Mouse (Mus musculus) heart, embryonic 11.5 days (tissue): Measurements from ENCODE around the gene Prr13. TPM values are rescaled to one million over a fixed set of nuclear protein-coding genes. Genes with fewer than 3 reads are reported as not detected.

Experiments used
- ATAC-seq: fragments of 200-750 bp; cut with Nextera tagmentation; replicated peaks from 2 replicates; pipeline ENCODE4 v1.8.0; 2017; ENCODE audit warnings: moderate library complexity; ENCODE audit not compliant: insufficient number of reproducible peaks, low FRiP score, low TSS enrichment
- H3K27ac ChIP-seq: fragments of 300-500 bp; sonication (generic); 2 replicates; pipeline ENCODE4 v1.5.1; 2014; ENCODE audit warnings: mild to moderate bottlenecking, low read depth, low read length
- H3K27me3 ChIP-seq: fragments of 300-500 bp; sonication (generic); 2 replicates; pipeline ENCODE4 v1.6.1; 2014; ENCODE audit warnings: mild to moderate bottlenecking, low read length, mixed read lengths; ENCODE audit not compliant: control insufficient read depth, insufficient read depth
- H3K36me3 ChIP-seq: fragments of 300-500 bp; sonication (generic); 2 replicates; pipeline ENCODE4 v1.6.1; 2014; ENCODE audit warnings: mild to moderate bottlenecking, low read length, moderate library complexity, mixed read lengths; ENCODE audit not compliant: control insufficient read depth, insufficient read depth
- H3K4me1 ChIP-seq: fragments of 300-500 bp; sonication (generic); 2 replicates; pipeline ENCODE4 v1.6.1; 2014; ENCODE audit warnings: low read length; ENCODE audit not compliant: control insufficient read depth, insufficient read depth
- H3K4me2 ChIP-seq: fragments of 300-500 bp; sonication (generic); 2 replicates; pipeline ENCODE4 v1.6.1; 2014; ENCODE audit warnings: mild to moderate bottlenecking, moderate library complexity
- H3K4me3 ChIP-seq: fragments of 300-500 bp; sonication (generic); 2 replicates; pipeline ENCODE4 v1.5.1; 2014; ENCODE audit warnings: low read depth, low read length
- H3K9ac ChIP-seq: fragments of 300-500 bp; sonication (generic); 2 replicates; pipeline ENCODE4 v1.6.1; 2014; ENCODE audit warnings: mild to moderate bottlenecking, low read depth, low read length, moderate library complexity
- H3K9me3 ChIP-seq: fragments of 300-500 bp; sonication (generic); replicated peaks from 2 replicates; pipeline ENCODE4 v1.6.1; 2016; ENCODE audit warnings: low read length; ENCODE audit not compliant: control insufficient read depth
- WGBS: fragments of 180-500 bp; shearing (Covaris S2); extraction: QIAGEN DNeasy Blood & Tissue Kit; methylation state at CpG from one replicate; pipeline ENCODE4 v1.1.7; 2014; ENCODE audit not compliant: insufficient replicate concordance; 5-methylcytosine and 5-hydroxymethylcytosine counted together
- polyA plus RNA-seq: library from polyadenylated mRNA; unstranded; fragments of >200 nt; fragmentation: Nextera tagmentation; extraction: Ambion mirVana; gene quantifications from 2 replicates; pipeline ENCODE4 v1.2.1, GENCODE M21; 2014

Gene Prr13
- polyA plus RNA-seq, 1 experiment from 2014 or later: 139 TPM

- no peak for ATAC-seq
- Histone ChIP-seq H3K36me3 (0 out of 2 replicates have a peak, but pooled peaks cover 2% of the 10 kb centered on the region), H3K9me3 (no peaks in the 10 kb centered on the region; the same call in 1 of the 2 replicates), H3K27ac (no peak overlapping the region), H3K4me3 (no peak overlapping the region), H3K27me3 (no peaks in the 10 kb centered on the region), H3K9ac (no peak overlapping the region), H3K4me1 (peaks cover 11% of the 10 kb centered on the region; the same call in 1 of the 2 replicates), H3K4me2 (no peak overlapping the region)
Observed at GRCm38 (mm10) chr15:102463666-102464065, 4.8 kb downstream of the Prr13 start.

GRCm38 (mm10) chr15:102468675-102469370 lies 10.0 kb downstream of the Prr13 start:
- no peak for ATAC-seq
- Histone ChIP-seq H3K27ac (no peak overlapping the region), H3K4me3 (no peak overlapping the region), H3K27me3 (no peaks in the 10 kb centered on the region), H3K36me3 (no peaks in the 10 kb centered on the region; the same call in none of the 2 replicates), H3K9me3 (no peaks in the 10 kb centered on the region; the same call in 1 of the 2 replicates), H3K4me1 (peaks cover 7% of the 10 kb centered on the region), H3K4me2 (no peak overlapping the region), H3K9ac (no peak overlapping the region)
- WGBS: 95% methylated on average over 9 of the region's 9 CpGs

- Histone ChIP-seq H3K4me3 (peak within 1 kb of the TSS; percentile 75), H3K4me1 (peaks cover 7% of the 10 kb centered on the region), H3K9me3 (no peaks in the 10 kb centered on the region; the same call in 1 of the 2 replicates), H3K36me3 (peaks cover 5% of the 10 kb centered on the region), H3K4me2 (peak within 1 kb of the TSS; percentile 80), H3K27me3 (no peaks in the 10 kb centered on the region), H3K9ac (peak within 1 kb of the TSS; percentile 77), H3K27ac (peak within 1 kb of the TSS; percentile 90)
- ATAC-seq: peak; percentile 99
- under 1% methylated on average over 30 of the region's 40 CpGs for WGBS
Observed at GRCm38 (mm10) chr15:102470183-102470604, 11.4 kb downstream of the Prr13 start, which contains the start of gene Pcbp2. Gene Pcbp2 (plus strand): TSS chr15:102470539.

GRCm38 (mm10) chr15:102470605-102471294 lies 11.9 kb downstream of the Prr13 start:
- H3K4me1 ChIP-seq: peaks cover 7% of the 10 kb centered on the region
- H3K36me3 ChIP-seq: peaks cover 8% of the 10 kb centered on the region
- no peaks in the 10 kb centered on the region for H3K27me3 ChIP-seq
- H3K4me2 ChIP-seq: peak overlapping the region; percentile 80
- H3K27ac ChIP-seq: peak overlapping the region; percentile 90
- peak; percentile 70 for ATAC-seq
- no peaks in the 10 kb centered on the region; the same call in 1 of the 2 replicates for H3K9me3 ChIP-seq
- peak overlapping the region; percentile 75 for H3K4me3 ChIP-seq
- H3K9ac ChIP-seq: peak overlapping the region; percentile 77
- WGBS: 2% methylated on average over 22 of the region's 67 CpGs

GRCm38 (mm10) chr15:102471295-102471645 lies 12.4 kb downstream of the Prr13 start:
- H3K9me3 ChIP-seq: no peaks in the 10 kb centered on the region; the same call in 1 of the 2 replicates
- WGBS: under 1% methylated on average over 10 of the region's 10 CpGs
- H3K36me3 ChIP-seq: peaks cover 8% of the 10 kb centered on the region
- ATAC-seq: no peak
- H3K4me1 ChIP-seq: peaks cover 7% of the 10 kb centered on the region
- H3K4me2 ChIP-seq: peak overlapping the region; percentile 80
- H3K4me3 ChIP-seq: peak overlapping the region; percentile 75
- peak overlapping the region; percentile 77 for H3K9ac ChIP-seq
- no peaks in the 10 kb centered on the region for H3K27me3 ChIP-seq
- H3K27ac ChIP-seq: peak overlapping the region; percentile 90

GRCm38 (mm10) chr15:102471727-102472126 lies 12.9 kb downstream of the Prr13 start:
- H3K27ac ChIP-seq: no peak overlapping the region
- H3K9ac ChIP-seq: no peak overlapping the region
- peaks cover 11% of the 10 kb centered on the region for H3K36me3 ChIP-seq
- H3K9me3 ChIP-seq: no peaks in the 10 kb centered on the region; the same call in 1 of the 2 replicates
- H3K4me2 ChIP-seq: peak overlapping the region; percentile 80
- H3K27me3 ChIP-seq: no peaks in the 10 kb centered on the region
- ATAC-seq: no peak
- peaks cover 7% of the 10 kb centered on the region for H3K4me1 ChIP-seq
- peak overlapping the region; percentile 75 for H3K4me3 ChIP-seq

- H3K4me1 ChIP-seq: peaks cover 7% of the 10 kb centered on the region
- ATAC-seq: no peak
- H3K4me3 ChIP-seq: no peak overlapping the region
- H3K27me3 ChIP-seq: no peaks in the 10 kb centered on the region
- H3K4me2 ChIP-seq: no peak overlapping the region; the same call in 1 of the 2 replicates
- no peaks in the 10 kb centered on the region; the same call in 1 of the 2 replicates for H3K9me3 ChIP-seq
- H3K36me3 ChIP-seq: peaks cover 14% of the 10 kb centered on the region
- H3K27ac ChIP-seq: no peak overlapping the region
- WGBS: 73% methylated on average over 2 of the region's 2 CpGs
- no peak overlapping the region for H3K9ac ChIP-seq
Observed at GRCm38 (mm10) chr15:102473246-102473645, 14.4 kb downstream of the Prr13 start.

- Histone ChIP-seq H3K27ac (no peak overlapping the region), H3K4me2 (no peak overlapping the region), H3K27me3 (no peaks in the 10 kb centered on the region), H3K9ac (no peak overlapping the region), H3K9me3 (no peaks in the 10 kb centered on the region), H3K4me1 (peaks cover 7% of the 10 kb centered on the region), H3K36me3 (peaks cover 19% of the 10 kb centered on the region), H3K4me3 (no peak overlapping the region)
- WGBS: 84% methylated on average over 2 of the region's 2 CpGs
- no peak for ATAC-seq
Observed at GRCm38 (mm10) chr15:102474520-102474919, 15.7 kb downstream of the Prr13 start.
